Mouse (Mus musculus) MEL-GATA-1-ER (cell line): ENCODE measurements around the gene Lgals7.
"Not testable (repeated sequence)": the region's sequence is repeated elsewhere in the genome, so short reads cannot be mapped to it uniquely, and the experiment has no call there.

Experiments used
- DNase-seq: peaks from one replicate; pipeline ENCODE4 v3.0.0-alpha.2; 2012; ENCODE audit warnings: low read depth; ENCODE audit errors: extremely low read depth

Lgals7 gene

DNA sequence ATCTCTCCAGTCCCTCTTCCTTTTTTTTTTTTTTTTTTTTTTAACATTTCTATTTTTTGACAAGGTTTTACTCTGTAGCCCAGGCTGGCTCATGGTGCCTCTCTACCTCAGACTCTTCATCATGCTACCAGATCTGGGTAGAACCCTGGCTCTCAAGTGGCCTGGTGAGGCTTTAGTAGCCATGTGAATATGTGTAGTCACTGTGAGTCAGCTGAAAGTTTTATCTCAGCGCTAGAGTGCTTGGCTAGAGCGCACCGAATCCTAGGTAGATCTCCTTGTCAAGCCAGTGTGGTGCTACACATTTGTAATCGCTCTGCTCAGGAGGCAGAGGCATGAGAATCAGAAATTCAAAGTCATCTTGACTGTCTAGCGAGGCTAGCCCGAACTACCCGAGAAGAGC lies 13.5 kb downstream of the Lgals7 start:
- peak; percentile 45 for DNase-seq

DNA sequence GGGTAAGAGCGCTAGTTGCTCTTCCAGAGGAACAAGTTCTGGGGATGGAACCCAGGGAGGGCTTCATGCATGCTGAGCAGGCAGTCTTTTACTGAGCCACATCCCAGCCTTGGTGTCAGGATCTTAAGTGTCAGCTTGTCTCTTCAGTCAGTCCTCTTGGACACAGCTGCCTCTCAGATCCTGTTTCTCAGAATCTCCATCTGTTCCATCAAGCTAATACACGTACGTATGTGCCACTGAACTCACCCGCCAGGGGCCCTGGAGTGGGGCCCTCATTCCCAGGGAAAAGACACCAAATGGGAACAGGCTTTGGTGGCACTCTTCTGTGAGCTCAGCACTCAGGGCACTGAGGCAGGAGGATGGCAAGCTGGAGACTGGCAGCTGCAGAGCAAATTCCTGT lies 14.2 kb downstream of the Lgals7 start:
- no peak for DNase-seq

GRCm38 (mm10) chr7:28879606-28880005 lies 16.0 kb downstream of the Lgals7 start:
- no peak for DNase-seq

- no peak for DNase-seq
Observed at GRCm38 (mm10) chr7:28880554-28880953, 16.9 kb downstream of the Lgals7 start.

DNA sequence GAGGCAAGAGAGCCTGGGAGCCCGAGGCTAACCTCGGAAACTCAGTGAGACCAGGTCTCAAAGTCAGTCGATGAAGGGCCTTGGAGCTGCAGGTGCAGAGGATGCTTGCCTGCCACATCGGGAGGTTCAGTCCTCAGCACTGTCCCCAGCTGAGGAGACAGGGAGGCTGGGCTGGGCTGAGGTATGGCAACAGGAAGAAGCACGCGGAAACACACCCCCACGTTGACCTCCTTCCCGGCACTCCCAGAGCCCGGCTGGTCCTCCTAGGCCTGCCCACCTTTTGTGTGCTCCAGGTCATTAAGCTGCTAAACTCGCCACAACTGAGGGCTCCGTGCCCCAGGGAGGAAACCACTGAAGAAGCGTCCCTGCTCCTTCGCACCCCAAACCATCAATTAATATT lies 17.5 kb downstream of the Lgals7 start, which contains the start of gene Capn12:
Gene Capn12, plus strand, starts transcription at position 224 of the 400 bp plus-strand sequence.
- DNase-seq: no peak

DNA sequence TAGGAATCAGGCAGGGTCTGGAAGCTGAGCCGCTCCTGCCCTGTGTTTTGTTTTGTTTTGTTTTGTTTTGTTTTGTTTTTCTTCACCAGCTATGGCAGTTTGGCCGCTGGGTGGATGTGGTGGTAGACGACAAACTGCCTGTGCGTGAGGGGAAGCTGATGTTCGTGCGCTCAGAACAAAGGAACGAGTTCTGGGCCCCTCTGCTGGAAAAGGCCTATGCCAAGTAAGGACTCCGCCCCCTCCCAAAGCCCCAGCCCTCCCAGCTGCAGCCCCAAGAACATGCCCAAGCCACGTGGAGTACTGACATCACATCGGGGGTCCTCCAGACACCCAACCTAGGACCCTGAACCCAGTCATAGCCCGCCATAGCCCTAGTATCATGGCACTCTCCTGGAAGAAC lies 19.4 kb downstream of the Lgals7 start:
- no peak for DNase-seq

DNA sequence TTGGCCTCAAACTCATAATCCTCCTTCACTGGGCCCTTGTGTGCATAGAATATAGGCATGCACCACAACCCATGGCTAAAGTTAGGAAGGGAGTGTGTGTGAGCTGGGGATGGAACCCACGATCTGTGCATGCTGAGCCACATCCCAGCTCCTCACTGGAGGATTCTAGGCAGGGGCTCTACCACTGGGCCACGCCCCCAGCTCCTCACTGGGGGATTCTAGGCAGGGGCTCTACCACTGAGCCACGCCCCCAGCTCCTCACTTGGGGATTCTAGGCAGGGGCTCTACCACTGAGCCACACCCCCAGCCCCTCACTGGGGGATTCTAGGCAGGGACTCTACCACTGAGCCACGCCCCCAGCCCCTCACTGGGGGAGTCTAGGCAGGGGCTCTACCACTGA lies 20.1 kb downstream of the Lgals7 start:
- DNase-seq: not testable (repeated sequence)

- no peak for DNase-seq
Observed at GRCm38 (mm10) chr7:28886486-28886885, 22.8 kb downstream of the Lgals7 start.

GRCm38 (mm10) chr7:28888701-28889161 lies 25.1 kb downstream of the Lgals7 start:
- DNase-seq: no peak

DNA sequence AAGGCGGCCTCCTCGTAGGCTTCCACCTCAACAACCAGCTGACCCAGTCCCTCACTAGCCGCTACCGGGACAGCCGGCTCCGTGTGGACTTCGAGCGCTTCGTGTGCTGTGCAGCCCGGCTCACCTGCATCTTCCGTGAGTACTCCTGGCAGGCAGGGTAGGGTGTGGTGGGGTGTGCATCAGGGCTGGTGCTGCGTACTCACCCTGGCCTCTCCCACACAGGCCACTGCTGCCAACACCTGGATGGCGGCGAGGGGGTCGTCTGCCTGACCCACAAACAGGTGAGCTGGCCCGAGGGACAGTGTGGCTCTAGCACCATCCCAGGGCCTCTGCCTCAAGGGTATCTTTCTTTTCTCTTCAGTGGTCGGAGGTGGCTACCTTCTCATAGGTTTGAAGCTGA lies 28.9 kb downstream of the Lgals7 start:
- DNase-seq: no peak

DNA sequence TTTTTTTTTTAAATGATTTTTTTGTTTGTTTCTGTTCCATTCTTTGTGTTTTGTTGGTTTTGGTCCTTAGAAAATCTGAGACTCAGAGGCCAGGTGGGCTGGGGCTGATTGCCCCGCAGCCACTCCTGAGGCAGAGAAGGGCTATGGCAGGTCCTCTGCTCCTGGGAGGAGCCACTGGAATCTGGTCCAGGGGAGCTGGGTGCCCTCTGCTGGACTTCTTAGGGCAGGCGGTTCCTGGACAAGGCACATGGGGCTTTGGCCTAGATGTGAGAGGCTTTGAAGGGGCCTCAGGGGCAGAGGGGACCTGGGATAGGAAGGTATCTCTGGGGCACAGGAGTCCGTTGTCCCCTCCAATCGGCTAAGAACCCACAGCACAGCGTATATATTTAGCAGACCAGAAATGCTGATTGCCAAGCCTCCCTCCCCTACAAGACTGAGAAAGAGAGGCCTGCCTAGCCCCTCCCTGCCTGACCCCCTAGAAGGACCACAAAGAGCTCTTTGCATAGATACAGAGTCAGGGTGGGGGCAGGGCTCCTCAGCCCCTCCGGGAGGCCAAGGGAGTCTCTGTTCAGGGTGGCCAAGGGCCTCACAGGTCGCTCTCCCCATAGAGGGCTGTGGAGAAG lies 30.1 kb downstream of the Lgals7 start:
- DNase-seq: no peak

- DNase-seq: no peak
Observed at GRCm38 (mm10) chr7:28894942-28895341, 31.3 kb downstream of the Lgals7 start.

- no peak for DNase-seq
Observed at GRCm38 (mm10) chr7:28897661-28898060, 34.0 kb downstream of the Lgals7 start.

- DNase-seq: no peak
Observed at GRCm38 (mm10) chr7:28899972-28900371, 36.3 kb downstream of the Lgals7 start.

- no peak for DNase-seq
Observed at GRCm38 (mm10) chr7:28901311-28902125, 37.9 kb downstream of the Lgals7 start.

GRCm38 (mm10) chr7:28902180-28902579 lies 38.5 kb downstream of the Lgals7 start:
- no peak for DNase-seq

DNA sequence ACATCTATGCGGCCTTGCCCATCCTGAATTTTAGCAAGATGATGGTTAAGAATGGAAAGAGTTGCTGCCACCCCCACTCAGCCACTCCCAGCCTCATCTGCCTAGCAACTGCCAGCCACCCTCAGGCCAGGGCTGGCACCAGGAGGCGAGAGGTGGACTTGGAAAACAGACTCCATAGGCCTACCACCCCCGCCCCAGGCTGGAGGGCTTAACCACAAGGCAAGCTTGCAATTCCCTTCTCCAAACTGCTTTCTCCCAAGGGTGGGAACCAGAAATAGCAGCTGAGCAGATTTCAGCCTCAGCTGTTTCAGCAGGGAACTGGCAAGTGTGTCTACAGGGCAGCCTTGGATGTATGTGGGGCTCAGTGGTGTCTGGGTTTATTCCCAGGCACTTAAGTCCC lies 39.2 kb downstream of the Lgals7 start:
- no peak for DNase-seq

DNA sequence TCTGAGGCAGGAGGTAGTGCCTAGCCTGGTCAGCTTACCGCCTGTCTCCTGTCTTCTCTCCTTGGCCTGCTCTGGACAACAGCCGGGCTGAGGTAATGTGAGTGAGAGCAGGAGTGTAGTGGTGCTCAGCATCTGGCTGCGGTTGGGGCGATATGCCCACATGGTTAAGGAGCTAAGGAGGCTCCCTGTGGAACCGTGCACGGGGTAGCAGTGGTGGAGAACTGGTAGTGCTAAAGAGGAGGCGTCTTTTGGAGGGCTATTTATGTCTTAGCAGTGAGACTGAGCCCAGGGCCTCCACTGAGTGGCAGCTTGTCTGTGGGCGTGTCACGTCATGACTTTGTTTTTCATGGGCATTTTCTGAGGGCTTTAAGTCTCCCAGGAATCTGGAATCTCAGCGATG lies 40.1 kb downstream of the Lgals7 start:
- no peak for DNase-seq

- DNase-seq: no peak
Observed at GRCm38 (mm10) chr7:28907195-28907594, 43.5 kb downstream of the Lgals7 start.

DNA sequence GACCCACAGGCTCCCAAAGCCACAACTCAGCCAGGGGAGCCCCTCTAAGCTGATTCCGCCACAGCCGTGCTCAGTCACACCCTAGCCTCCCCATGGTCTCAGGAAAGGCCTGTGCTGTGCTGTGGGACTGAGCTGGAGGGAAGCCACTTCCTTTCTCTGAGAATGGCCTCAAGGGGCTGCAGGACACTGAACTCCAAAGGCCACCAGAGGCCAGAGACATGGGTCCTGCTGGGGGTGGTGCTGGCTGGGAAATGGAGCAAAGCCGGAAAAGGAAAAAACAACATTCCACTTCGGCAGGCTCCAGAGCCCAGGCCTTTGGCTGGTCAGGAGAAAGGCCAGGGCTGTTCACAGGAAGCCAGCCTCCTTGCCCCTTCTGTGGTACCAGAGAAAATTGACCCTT lies 48.0 kb downstream of the Lgals7 start:
- DNase-seq: no peak

GRCm38 (mm10) chr7:28913171-28913570 lies 49.5 kb downstream of the Lgals7 start:
- no peak for DNase-seq
